Comparison of ENCODE assay signal across 30 mouse cellular contexts in genomic region chr6:101949681-101950080, GRCm38 (mm10).
DNase-seq lines count a peak whose midpoint lies in the region; ATAC-seq and TF ChIP-seq lines count a peak whose summit lies in the region.
"Had no signal": no experiment of that assay in that cellular context is flagged by ENCODE, and none has a peak within 500 bp of the region (broad histone marks: within the 10 kb centered on the region; RNA-seq: fewer than 3 reads in every experiment).

No protein-coding gene starts in this region.

- H3K4me1 ChIP-seq in heart, postnatal 0 days (ENCODE audit: control insufficient read depth, insufficient read depth): peaks cover 11% of the 10 kb centered on the region; the same call in 1 of the 2 replicates
- H3K4me1 ChIP-seq in heart, embryonic 10.5 days: no peaks in the 10 kb centered on the region
- H3K4me1 ChIP-seq in midbrain, embryonic 14.5 days (ENCODE audit: control insufficient read depth, insufficient read depth, low read length): no peaks in the 10 kb centered on the region
- no peaks in the 10 kb centered on the region for H3K4me1 ChIP-seq in midbrain, embryonic 15.5 days
- H3K4me1 ChIP-seq in forebrain, embryonic 16.5 days (replicated peaks; ENCODE audit: control insufficient read depth, insufficient read depth, low read length): no peaks in the 10 kb centered on the region; the same call in 1 of the 2 replicates
- H3K4me1 ChIP-seq: forebrain, embryonic 15.5 days; heart, embryonic 15.5 days; hindbrain, embryonic 10.5 days; hindbrain, embryonic 15.5 days; limb, embryonic 15.5 days; liver, embryonic 13.5 days had no signal

- peak; percentile 52 for DNase-seq in heart, postnatal 0 days (ENCODE audit: low spot score)
- DNase-seq in heart, embryonic 10.5 days (ENCODE audit: low spot score): no peak
- DNase-seq in kidney, postnatal 14 days: peak; percentile 2
- no peak for DNase-seq in kidney, adult 9 months
- DNase-seq in midbrain, embryonic 14.5 days: peak; percentile 15
- peak; percentile 59 for DNase-seq in brain, embryonic 14.5 days (ENCODE audit: low read depth)
- DNase-seq: cerebellum, adult 2 months; cerebellum, postnatal 14 days; gastrocnemius, adult 2 months; gastrocnemius, postnatal 36 days; heart, adult 2 months; kidney, adult 18-20 months; kidney, postnatal 36 days; liver, embryonic 13.5 days; lung, adult 18-20 months; right cerebral cortex, adult 18-20 months; spleen, adult 18-20 months; thymus, postnatal 14 days had no signal

- ATAC-seq in heart, postnatal 0 days (ENCODE audit: insufficient read depth, low read depth): no peak; the same call in 1 of the 2 replicates
- no peak for ATAC-seq in midbrain, embryonic 14.5 days (ENCODE audit: low FRiP score, low TSS enrichment)
- ATAC-seq in midbrain, embryonic 15.5 days (replicated peaks): no peak
- no peak for ATAC-seq in forebrain, embryonic 16.5 days
- ATAC-seq: forebrain, embryonic 15.5 days; inflammation-experienced regulatory T-cells, adult 6 months; midbrain, embryonic 16.5 days had no signal

- H3K9me3 ChIP-seq in heart, postnatal 0 days (replicated peaks; ENCODE audit: control insufficient read depth, low read length): no peaks in the 10 kb centered on the region
- H3K9me3 ChIP-seq in heart, embryonic 10.5 days: no peaks in the 10 kb centered on the region
- H3K9me3 ChIP-seq in midbrain, embryonic 14.5 days (ENCODE audit: control insufficient read depth, low read length): no peaks in the 10 kb centered on the region
- H3K9me3 ChIP-seq in midbrain, embryonic 15.5 days: no peaks in the 10 kb centered on the region
- H3K9me3 ChIP-seq in forebrain, embryonic 16.5 days (ENCODE audit: control insufficient read depth, low read length): no peaks in the 10 kb centered on the region; the same call in 1 of the 2 replicates
- H3K9me3 ChIP-seq: forebrain, embryonic 15.5 days; heart, embryonic 15.5 days; hindbrain, embryonic 10.5 days; hindbrain, embryonic 15.5 days; limb, embryonic 15.5 days; liver, embryonic 13.5 days had no signal

- no peaks in the 10 kb centered on the region for H3K36me3 ChIP-seq in heart, postnatal 0 days (replicated peaks; ENCODE audit: control insufficient read depth, insufficient read depth, low read length)
- no peaks in the 10 kb centered on the region for H3K36me3 ChIP-seq in heart, embryonic 10.5 days
- no peaks in the 10 kb centered on the region for H3K36me3 ChIP-seq in midbrain, embryonic 14.5 days (ENCODE audit: control insufficient read depth, insufficient read depth, low read length)
- H3K36me3 ChIP-seq in midbrain, embryonic 15.5 days (replicated peaks): no peaks in the 10 kb centered on the region
- H3K36me3 ChIP-seq in forebrain, embryonic 16.5 days (ENCODE audit: control insufficient read depth, insufficient read depth): no peaks in the 10 kb centered on the region
- H3K36me3 ChIP-seq: forebrain, embryonic 15.5 days; heart, embryonic 15.5 days; hindbrain, embryonic 10.5 days; hindbrain, embryonic 15.5 days; limb, embryonic 15.5 days; liver, embryonic 13.5 days had no signal

- no peak for TF ChIP-seq EP300 in heart, postnatal 0 days (IDR thresholded peaks at IDR 0.05; ENCODE audit: low read depth)

- no peak overlapping the region for H3K9ac ChIP-seq in heart, postnatal 0 days (replicated peaks; ENCODE audit: low read depth, low read length)
- H3K9ac ChIP-seq in midbrain, embryonic 14.5 days (replicated peaks; ENCODE audit: low read length): no peak overlapping the region
- H3K9ac ChIP-seq in midbrain, embryonic 15.5 days: no peak overlapping the region
- no peak overlapping the region for H3K9ac ChIP-seq in forebrain, embryonic 16.5 days (replicated peaks; ENCODE audit: low read depth, low read length)
- H3K9ac ChIP-seq: forebrain, embryonic 15.5 days; heart, embryonic 15.5 days; hindbrain, embryonic 15.5 days; limb, embryonic 15.5 days; liver, embryonic 13.5 days had no signal

- H3K27me3 ChIP-seq in heart, postnatal 0 days (ENCODE audit: control insufficient read depth, insufficient read depth, low read length): no peaks in the 10 kb centered on the region
- no peaks in the 10 kb centered on the region for H3K27me3 ChIP-seq in heart, embryonic 10.5 days (ENCODE audit: insufficient read depth, poor library complexity, severe bottlenecking)
- no peaks in the 10 kb centered on the region for H3K27me3 ChIP-seq in midbrain, embryonic 14.5 days (ENCODE audit: control insufficient read depth, insufficient read depth, low read length)
- no peaks in the 10 kb centered on the region for H3K27me3 ChIP-seq in midbrain, embryonic 15.5 days (replicated peaks)
- H3K27me3 ChIP-seq in forebrain, embryonic 16.5 days (replicated peaks; ENCODE audit: control insufficient read depth, insufficient read depth, low read length): no peaks in the 10 kb centered on the region
- H3K27me3 ChIP-seq: CH12.LX; forebrain, embryonic 15.5 days; heart, embryonic 15.5 days; hindbrain, embryonic 15.5 days; limb, embryonic 15.5 days; liver, embryonic 13.5 days had no signal

- no peak overlapping the region for H3K4me3 ChIP-seq in heart, postnatal 0 days (ENCODE audit: low read depth, low read length)
- H3K4me3 ChIP-seq in heart, embryonic 10.5 days: no peak overlapping the region
- no peak overlapping the region for H3K4me3 ChIP-seq in midbrain, embryonic 14.5 days (replicated peaks; ENCODE audit: low read depth, low read length)
- H3K4me3 ChIP-seq in midbrain, embryonic 15.5 days: no peak overlapping the region
- no peak overlapping the region for H3K4me3 ChIP-seq in forebrain, embryonic 16.5 days (replicated peaks; ENCODE audit: low read length)
- H3K4me3 ChIP-seq: forebrain, embryonic 15.5 days; gastrocnemius, adult 2 months; heart, adult 2 months; heart, embryonic 15.5 days; hindbrain, embryonic 10.5 days; hindbrain, embryonic 15.5 days; layer of hippocampus, adult 2 months; limb, embryonic 15.5 days; liver, embryonic 13.5 days had no signal

- TF ChIP-seq POLR2A in brain, embryonic 14.5 days (IDR thresholded peaks at IDR 0.05; ENCODE audit: borderline replicate concordance, extremely low read depth, insufficient read depth, insufficient read length, poor library complexity, severe bottlenecking): no peak

- no peak overlapping the region for H3K4me2 ChIP-seq in heart, postnatal 0 days (ENCODE audit: low read depth, low read length)
- no peak overlapping the region for H3K4me2 ChIP-seq in midbrain, embryonic 14.5 days (ENCODE audit: low read length)
- H3K4me2 ChIP-seq in midbrain, embryonic 15.5 days: no peak overlapping the region
- H3K4me2 ChIP-seq in forebrain, embryonic 16.5 days (ENCODE audit: low read length): no peak overlapping the region
- H3K4me2 ChIP-seq: forebrain, embryonic 15.5 days; heart, embryonic 15.5 days; hindbrain, embryonic 15.5 days; limb, embryonic 15.5 days; liver, embryonic 13.5 days had no signal

- no peak for TF ChIP-seq CTCF in heart, postnatal 0 days (IDR thresholded peaks at IDR 0.05; ENCODE audit: low read depth)
- no peak for TF ChIP-seq CTCF in brain, embryonic 14.5 days (IDR thresholded peaks at IDR 0.05; ENCODE audit: borderline replicate concordance, extremely low read depth, insufficient read depth, insufficient read length)

- H3K27ac ChIP-seq in heart, postnatal 0 days (ENCODE audit: low read depth): no peak overlapping the region
- no peak overlapping the region for H3K27ac ChIP-seq in heart, embryonic 10.5 days
- no peak overlapping the region for H3K27ac ChIP-seq in midbrain, embryonic 14.5 days (replicated peaks; ENCODE audit: low read depth, low read length)
- no peak overlapping the region for H3K27ac ChIP-seq in midbrain, embryonic 15.5 days
- H3K27ac ChIP-seq in forebrain, embryonic 16.5 days (ENCODE audit: low read length): no peak overlapping the region
- H3K27ac ChIP-seq: forebrain, embryonic 15.5 days; gastrocnemius, adult 2 months; heart, adult 2 months; heart, embryonic 15.5 days; hindbrain, embryonic 10.5 days; hindbrain, embryonic 15.5 days; limb, embryonic 15.5 days; liver, embryonic 13.5 days; macrophage had no signal

- 9% methylated on average over 3 of the region's 3 CpGs for WGBS in heart, postnatal 0 days
- 71% methylated on average over 3 of the region's 3 CpGs for WGBS in heart, embryonic 10.5 days
- 87% methylated on average over 3 of the region's 3 CpGs for WGBS in midbrain, embryonic 14.5 days
- WGBS in midbrain, embryonic 15.5 days: 81% methylated on average over 3 of the region's 3 CpGs
- WGBS in forebrain, embryonic 16.5 days: 43% methylated on average over 3 of the region's 3 CpGs

Comparison
In these comparisons a context has a peak if more than half of its experiments do, and no peak if none do; other contexts are left out.
1. DNase-seq: peak in heart, postnatal 0 days (single experiment), kidney, postnatal 14 days (single experiment), midbrain, embryonic 14.5 days (single experiment) and brain, embryonic 14.5 days (single experiment); none in heart, embryonic 10.5 days (single experiment) and kidney, adult 9 months (single experiment).